Mouse (Mus musculus) neural tube, embryonic 13.5 days (tissue): Measurements from ENCODE around the gene Atad5. TPM values are rescaled to one million over a fixed set of nuclear protein-coding genes. Genes with fewer than 3 reads are reported as not detected.

Experiments
- ATAC-seq: fragments of 200-750 bp; cut with Nextera tagmentation; 2 replicates; pipeline ENCODE4 v1.8.0; 2017; ENCODE audit warnings: low read depth, mild to moderate bottlenecking, moderate TSS enrichment, moderate library complexity
- H3K27ac ChIP-seq: fragments of 300-500 bp; sonication (generic); replicated peaks from 2 replicates; pipeline ENCODE4 v1.5.1; 2015; ENCODE audit warnings: moderate library complexity, mild to moderate bottlenecking, inconsistent platforms
- H3K27me3 ChIP-seq: fragments of 300-500 bp; sonication (generic); 2 replicates; pipeline ENCODE4 v1.6.1; 2015; ENCODE audit warnings: mild to moderate bottlenecking, inconsistent platforms
- H3K36me3 ChIP-seq: fragments of 300-500 bp; sonication (generic); 2 replicates; pipeline ENCODE4 v1.6.1; 2015; ENCODE audit warnings: mild to moderate bottlenecking, inconsistent platforms
- H3K4me1 ChIP-seq: fragments of 300-500 bp; sonication (generic); replicated peaks from 2 replicates; pipeline ENCODE4 v1.6.1; 2015; ENCODE audit warnings: inconsistent platforms
- H3K4me2 ChIP-seq: fragments of 300-500 bp; sonication (generic); 2 replicates; pipeline ENCODE4 v1.6.1; 2015; ENCODE audit warnings: inconsistent platforms, mild to moderate bottlenecking, moderate library complexity
- H3K4me3 ChIP-seq: fragments of 300-500 bp; sonication (generic); 2 replicates; pipeline ENCODE4 v1.5.1; 2015; ENCODE audit warnings: mild to moderate bottlenecking, inconsistent platforms
- H3K9ac ChIP-seq: fragments of 300-500 bp; sonication (generic); 2 replicates; pipeline ENCODE4 v1.6.1; 2015; ENCODE audit warnings: moderate library complexity, mild to moderate bottlenecking, inconsistent platforms
- H3K9me3 ChIP-seq: fragments of 300-500 bp; sonication (generic); 2 replicates; pipeline ENCODE4 v1.6.1; 2016; ENCODE audit warnings: inconsistent platforms
- WGBS: fragments of 180-500 bp; shearing (Covaris S2); methylation state at CpG from one replicate; pipeline ENCODE4 v1.1.7; 2015; 5-methylcytosine and 5-hydroxymethylcytosine counted together
- polyA plus RNA-seq: library from polyadenylated mRNA; unstranded; fragments of >200 nt; fragmentation: Nextera tagmentation; extraction: Ambion mirVana; gene quantifications from 2 replicates; pipeline ENCODE4 v1.2.1, GENCODE M21; 2015

Gene Atad5
- polyA plus RNA-seq, 1 experiment from 2014 or later, result 4.7 TPM

DNA sequence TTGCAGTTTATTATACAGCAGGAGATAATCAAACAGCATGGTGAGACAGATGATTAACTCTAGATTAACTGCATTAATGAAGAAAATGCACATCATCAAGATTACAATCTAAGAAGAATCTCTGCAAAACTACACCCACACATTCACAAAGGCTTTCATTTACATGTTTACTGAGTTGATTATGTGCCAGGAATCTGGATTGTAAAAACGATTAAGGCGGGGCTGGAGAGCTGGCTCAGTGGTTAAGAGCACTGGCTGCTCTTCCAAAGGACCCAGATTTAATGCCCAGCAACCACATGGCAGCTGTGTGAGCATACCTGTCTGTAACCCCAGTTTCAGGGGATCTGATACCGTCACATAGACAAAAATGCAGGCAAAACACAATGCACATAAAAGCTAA is 19.4 kb upstream of the Atad5 start:
- Histone ChIP-seq H3K4me2 (no peak overlapping the region), H3K4me1 (no peaks in the 10 kb centered on the region), H3K27me3 (no peaks in the 10 kb centered on the region), H3K27ac (no peak overlapping the region), H3K9me3 (no peaks in the 10 kb centered on the region), H3K4me3 (no peak overlapping the region), H3K36me3 (no peaks in the 10 kb centered on the region), H3K9ac (no peak overlapping the region)
- WGBS, result 80% methylated on average over 3 of the region's 3 CpGs
- ATAC-seq, result no peak

DNA sequence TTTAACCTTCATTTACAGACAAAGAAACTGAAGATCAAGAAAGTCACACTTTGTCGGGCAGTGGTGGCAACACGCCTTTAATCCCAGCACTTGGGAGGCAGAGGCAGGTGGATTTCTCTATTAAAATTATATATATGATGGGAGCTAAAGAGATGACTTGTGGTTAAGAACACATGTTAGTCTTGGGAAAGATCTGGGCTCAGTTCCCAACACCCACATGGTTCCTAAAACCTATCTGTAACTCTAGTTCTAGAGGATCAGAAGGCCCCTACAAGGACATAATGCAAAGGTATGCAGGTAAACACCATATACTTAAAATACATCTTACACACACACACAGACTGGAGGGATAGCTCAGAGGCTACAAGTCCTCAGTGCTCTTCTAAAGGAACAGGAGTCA is 18.2 kb upstream of the Atad5 start:
- Histone ChIP-seq H3K4me1 (no peaks in the 10 kb centered on the region), H3K4me2 (no peak overlapping the region), H3K4me3 (no peak overlapping the region), H3K27me3 (no peaks in the 10 kb centered on the region), H3K27ac (no peak overlapping the region), H3K9me3 (no peaks in the 10 kb centered on the region), H3K9ac (no peak overlapping the region), H3K36me3 (no peaks in the 10 kb centered on the region)
- WGBS, result 96% methylated on average over 2 of the region's 2 CpGs
- no peak for ATAC-seq

DNA sequence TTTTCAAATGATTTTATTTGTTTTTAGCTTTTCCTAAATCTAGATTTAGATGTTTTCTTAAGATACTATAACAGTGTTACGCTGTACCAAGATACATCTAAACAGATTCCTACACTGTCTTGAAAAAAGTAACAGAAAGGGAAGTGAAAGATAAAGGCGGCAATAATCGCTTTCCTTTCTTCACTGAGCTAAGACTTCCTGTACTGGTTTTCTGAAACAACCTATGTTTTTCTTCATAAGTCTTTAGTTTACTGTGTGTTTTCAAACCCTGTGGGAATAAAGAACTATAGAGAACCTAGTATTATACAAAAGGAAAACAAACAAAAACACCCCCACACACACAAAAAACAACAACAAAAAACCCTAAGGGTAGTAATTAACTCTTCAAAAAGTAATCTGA is 16.8 kb upstream of the Atad5 start:
- Histone ChIP-seq H3K4me3 (no peak overlapping the region), H3K4me2 (no peak overlapping the region), H3K4me1 (no peaks in the 10 kb centered on the region), H3K9ac (no peak overlapping the region), H3K27ac (no peak overlapping the region), H3K27me3 (no peaks in the 10 kb centered on the region), H3K9me3 (no peaks in the 10 kb centered on the region), H3K36me3 (no peaks in the 10 kb centered on the region)
- WGBS, result 91% methylated on average over 3 of the region's 3 CpGs
- ATAC-seq, result no peak

DNA sequence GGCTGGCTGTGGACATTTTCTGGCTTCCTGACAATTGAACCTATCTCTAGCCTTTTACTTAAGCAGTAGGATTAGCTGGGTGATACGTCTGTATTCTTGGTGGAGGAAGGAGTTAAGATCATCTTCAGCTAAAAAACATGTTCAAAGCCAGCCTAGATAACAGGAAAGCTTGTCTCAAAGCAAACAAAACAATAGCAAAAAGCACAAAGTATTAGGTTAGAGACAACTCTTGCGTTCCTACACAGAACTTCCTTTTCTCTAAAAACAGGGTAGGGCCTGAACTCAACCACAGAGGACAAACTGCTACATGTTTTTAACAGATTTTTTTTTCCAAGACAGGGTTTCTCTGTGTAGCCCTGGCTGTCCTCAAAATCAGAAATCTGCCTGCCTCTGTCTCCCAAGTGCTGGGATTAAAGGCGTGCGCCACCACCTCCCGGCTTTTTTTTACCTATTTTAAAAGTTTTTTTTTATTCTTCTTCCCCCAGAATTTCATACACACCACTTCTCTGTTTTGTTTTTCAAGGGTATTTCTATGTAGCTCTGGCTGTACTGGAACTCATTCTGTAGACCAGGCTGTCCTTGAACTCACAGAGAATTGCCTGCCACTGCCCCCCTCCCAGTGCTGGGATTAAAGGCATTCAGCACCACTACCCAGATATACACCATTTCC is 13.5 kb upstream of the Atad5 start:
- no peaks in the 10 kb centered on the region for H3K27me3 ChIP-seq
- no peak overlapping the region for H3K9ac ChIP-seq
- H3K27ac ChIP-seq, result no peak overlapping the region
- no peaks in the 10 kb centered on the region for H3K9me3 ChIP-seq
- WGBS, result 88% methylated on average over 5 of the region's 5 CpGs
- no peaks in the 10 kb centered on the region for H3K36me3 ChIP-seq
- H3K4me2 ChIP-seq, result no peak overlapping the region
- peaks cover 9% of the 10 kb centered on the region for H3K4me1 ChIP-seq
- no peak for ATAC-seq
- H3K4me3 ChIP-seq, result no peak overlapping the region

DNA sequence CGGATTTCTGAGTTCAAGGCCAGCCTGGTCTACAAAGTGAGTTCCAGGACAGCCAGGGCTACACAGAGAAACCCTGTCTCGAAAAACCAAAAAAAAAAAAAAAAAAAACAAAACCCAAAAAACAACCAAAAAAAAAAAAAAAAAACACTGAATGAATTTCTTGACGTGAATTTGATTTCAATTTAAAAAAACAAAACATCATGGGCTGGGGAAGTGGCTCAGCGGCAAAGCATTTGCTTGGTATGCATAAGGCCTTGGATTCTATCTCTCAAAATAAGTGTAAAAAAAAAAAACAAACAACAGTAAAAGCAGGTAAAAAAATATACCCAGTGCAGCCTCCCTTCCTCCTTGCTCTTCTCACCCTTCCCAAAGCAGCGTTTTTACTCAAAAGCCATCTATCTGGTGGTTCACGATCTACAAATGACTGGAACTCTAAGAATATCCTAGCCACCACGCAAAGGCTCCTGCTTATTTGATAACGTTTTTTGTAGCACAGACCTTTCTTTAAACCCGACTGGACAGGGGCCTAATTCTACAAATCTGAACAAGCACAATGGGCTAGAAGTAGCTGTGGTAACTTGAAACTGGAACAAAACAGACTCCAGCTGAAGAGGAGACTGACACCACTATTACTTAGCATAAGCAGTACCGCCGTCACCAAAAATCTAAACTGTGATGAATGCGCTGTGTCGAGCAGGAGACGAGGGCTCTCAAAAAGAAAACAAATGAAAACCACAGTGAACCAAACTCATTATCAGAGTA is 11.2 kb upstream of the Atad5 start:
- Histone ChIP-seq H3K4me3 (no peak overlapping the region), H3K4me2 (no peak overlapping the region), H3K9me3 (no peaks in the 10 kb centered on the region), H3K27ac (no peak overlapping the region), H3K36me3 (no peaks in the 10 kb centered on the region), H3K9ac (no peak overlapping the region), H3K27me3 (no peaks in the 10 kb centered on the region), H3K4me1 (peaks cover 17% of the 10 kb centered on the region)
- ATAC-seq, result no peak
- 83% methylated on average over 14 of the region's 14 CpGs for WGBS

DNA sequence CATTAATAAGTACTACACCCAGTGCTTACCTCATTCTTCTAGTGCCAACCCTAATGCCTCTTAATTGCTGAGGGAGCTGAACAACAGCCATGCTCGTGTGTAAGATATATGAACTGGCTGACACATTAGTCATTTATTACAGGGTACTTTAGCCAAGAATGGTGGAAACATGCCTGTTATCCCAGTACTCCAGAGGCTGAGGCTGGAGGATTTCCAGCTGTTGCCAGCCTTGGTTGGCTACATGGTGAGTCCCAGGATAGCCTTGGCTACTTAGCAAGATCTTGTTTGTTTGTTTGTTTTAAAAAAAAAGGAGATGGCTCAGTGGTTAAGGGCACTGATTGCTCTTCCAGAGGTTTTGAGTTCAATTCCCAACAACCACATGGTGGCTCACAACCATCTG is 10.4 kb upstream of the Atad5 start:
- Histone ChIP-seq H3K27ac (no peak overlapping the region), H3K4me2 (no peak overlapping the region), H3K27me3 (no peaks in the 10 kb centered on the region), H3K4me3 (no peak overlapping the region), H3K4me1 (peaks cover 17% of the 10 kb centered on the region), H3K9me3 (no peaks in the 10 kb centered on the region), H3K36me3 (no peaks in the 10 kb centered on the region), H3K9ac (no peak overlapping the region)
- WGBS, result 15% methylated on average over 1 of the region's 1 CpGs
- no peak for ATAC-seq

DNA sequence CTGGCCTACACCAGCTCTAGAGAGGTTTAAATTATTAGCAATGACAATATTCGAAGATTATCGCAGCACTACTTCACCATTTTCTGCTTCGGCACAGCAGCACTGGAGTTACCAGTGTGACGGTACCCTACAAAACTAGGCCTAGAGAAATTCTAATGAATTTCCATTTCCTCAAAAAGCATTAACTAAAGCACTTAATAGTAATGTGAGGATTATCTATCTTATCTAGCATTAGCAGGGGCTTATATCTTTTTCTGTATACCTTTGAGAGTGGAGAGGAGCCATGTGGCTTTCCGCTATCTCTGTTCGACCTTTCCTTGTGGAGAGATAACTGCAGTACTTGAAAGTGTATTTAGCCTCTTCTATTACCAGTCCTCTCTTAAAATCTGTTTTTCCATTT is 9.4 kb upstream of the Atad5 start:
- Histone ChIP-seq H3K4me2 (peak overlapping the region; percentile 79), H3K9me3 (no peaks in the 10 kb centered on the region), H3K4me3 (peak overlapping the region; percentile 93), H3K4me1 (peaks cover 17% of the 10 kb centered on the region), H3K27ac (no peak overlapping the region), H3K9ac (peak overlapping the region; percentile 92), H3K36me3 (no peaks in the 10 kb centered on the region), H3K27me3 (no peaks in the 10 kb centered on the region)
- 71% methylated on average over 6 of the region's 6 CpGs for WGBS
- no peak for ATAC-seq

DNA sequence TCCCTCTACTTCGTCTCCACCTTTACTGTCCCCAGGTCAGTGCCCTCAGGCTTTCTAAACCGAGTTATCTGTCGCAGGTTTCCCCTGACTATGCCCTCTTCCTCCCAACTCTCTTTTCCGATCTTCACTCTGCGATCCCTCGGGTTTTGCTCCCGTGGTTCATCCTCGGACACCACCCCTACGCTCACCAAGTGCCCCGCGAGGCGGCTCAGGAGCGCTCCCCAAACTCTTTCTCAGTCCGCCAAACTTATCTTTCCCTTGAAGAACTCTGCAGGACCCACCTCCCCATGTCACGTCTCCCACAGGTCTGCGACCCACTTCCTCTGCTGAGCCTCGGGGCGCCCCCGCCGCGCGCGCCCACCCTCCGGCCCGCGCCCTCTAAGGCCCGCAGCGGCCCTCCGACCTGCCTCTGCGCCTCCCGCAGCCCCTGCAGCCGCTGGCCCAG is 8.8 kb upstream of the Atad5 start:
- Histone ChIP-seq H3K4me1 (peaks cover 17% of the 10 kb centered on the region), H3K27ac (peak overlapping the region; percentile 88), H3K9ac (peak overlapping the region; percentile 92), H3K27me3 (no peaks in the 10 kb centered on the region), H3K4me3 (peak overlapping the region; percentile 93), H3K36me3 (no peaks in the 10 kb centered on the region), H3K9me3 (no peaks in the 10 kb centered on the region), H3K4me2 (peak overlapping the region; percentile 79)
- WGBS, result under 1% methylated on average over 21 of the region's 32 CpGs
- ATAC-seq, result peak; percentile 51

DNA sequence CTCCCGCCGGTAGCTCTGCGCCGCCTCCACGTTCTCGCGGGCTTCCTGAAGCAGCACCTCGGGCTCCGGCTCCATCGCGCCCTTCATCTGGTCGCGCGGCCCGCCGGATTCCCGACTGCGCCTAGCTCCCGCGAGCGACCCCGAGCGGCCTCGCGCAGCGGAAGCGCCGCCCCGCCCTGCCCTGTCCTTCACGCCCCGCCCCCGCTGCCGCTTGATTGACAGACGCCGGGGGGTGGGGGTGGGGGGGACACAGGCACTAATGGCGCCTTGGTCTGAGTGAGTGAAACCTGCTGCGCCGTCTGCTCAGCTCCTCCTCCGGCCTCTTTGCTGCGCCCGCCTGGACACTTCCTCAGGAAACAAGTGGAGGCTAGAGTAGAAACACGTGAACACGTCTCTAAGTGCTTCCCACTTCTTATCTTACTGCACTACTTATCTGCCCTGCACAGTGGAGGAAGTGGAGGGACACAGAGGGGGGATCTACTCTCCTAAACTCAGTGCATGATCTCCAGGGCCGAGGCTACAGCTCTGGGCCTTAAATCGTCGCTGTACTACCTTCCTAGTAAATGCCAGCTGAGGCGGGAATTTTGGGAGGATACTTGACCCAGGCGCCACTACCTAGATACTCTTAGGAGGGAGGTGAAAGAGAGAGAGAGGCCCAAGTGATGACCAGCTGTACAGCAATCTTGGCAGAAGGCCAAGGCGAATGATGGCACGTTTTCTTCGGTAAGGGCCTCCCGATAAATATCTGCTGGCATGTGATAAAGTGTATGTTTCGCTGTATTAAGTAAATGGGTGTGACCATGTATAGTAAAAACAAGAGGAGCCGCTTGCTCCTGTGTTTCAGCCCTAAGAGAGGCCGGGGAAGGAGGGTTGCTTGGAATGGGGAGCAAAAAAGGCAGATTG is 8.1 kb upstream of the Atad5 start, which contains the start of gene Crlf3:
Gene Crlf3 (minus strand): TSS at position 166 of the 903 bp plus-strand sequence.
- Histone ChIP-seq H3K4me2 (peak within 1 kb of the TSS; percentile 79), H3K9ac (peak within 1 kb of the TSS; percentile 92), H3K9me3 (no peaks in the 10 kb centered on the region), H3K4me1 (peaks cover 17% of the 10 kb centered on the region), H3K4me3 (peak within 1 kb of the TSS; percentile 93), H3K27me3 (no peaks in the 10 kb centered on the region), H3K36me3 (no peaks in the 10 kb centered on the region), H3K27ac (peak within 1 kb of the TSS; percentile 88)
- 6% methylated on average over 55 of the region's 55 CpGs for WGBS
- peak; percentile 95 for ATAC-seq

DNA sequence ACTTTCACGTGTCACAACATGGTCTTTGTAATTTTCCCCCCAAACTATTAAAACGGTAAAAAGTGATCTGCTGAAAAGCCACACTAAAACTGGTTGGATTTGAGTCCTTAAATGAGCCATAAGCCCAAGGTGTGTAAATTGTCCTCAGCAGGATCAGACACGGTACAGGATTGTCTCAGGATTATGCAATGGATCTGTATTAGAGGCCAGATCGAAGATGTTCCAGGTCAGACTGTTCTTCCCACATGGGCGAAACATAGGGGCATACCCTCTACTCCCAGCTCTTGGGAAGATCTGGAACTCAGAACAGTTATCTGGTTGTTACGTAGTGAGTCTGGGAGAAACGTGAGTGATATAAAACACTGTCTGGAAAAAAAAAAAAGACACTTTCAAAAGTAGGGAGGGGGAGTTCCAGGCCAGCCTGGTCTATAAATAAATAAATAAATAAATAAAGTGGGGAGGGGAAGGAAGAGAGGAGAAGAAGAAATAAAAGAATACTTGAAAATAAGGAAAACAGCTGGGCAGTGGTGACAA is 7.3 kb upstream of the Atad5 start:
- Histone ChIP-seq H3K4me1 (peaks cover 17% of the 10 kb centered on the region), H3K9ac (peak overlapping the region; percentile 92; the same call in 1 of the 2 replicates), H3K27ac (no peak overlapping the region), H3K36me3 (no peaks in the 10 kb centered on the region), H3K27me3 (no peaks in the 10 kb centered on the region), H3K4me2 (peak overlapping the region; percentile 79), H3K4me3 (no peak overlapping the region), H3K9me3 (no peaks in the 10 kb centered on the region)
- WGBS, result 86% methylated on average over 7 of the region's 7 CpGs
- no peak for ATAC-seq

DNA sequence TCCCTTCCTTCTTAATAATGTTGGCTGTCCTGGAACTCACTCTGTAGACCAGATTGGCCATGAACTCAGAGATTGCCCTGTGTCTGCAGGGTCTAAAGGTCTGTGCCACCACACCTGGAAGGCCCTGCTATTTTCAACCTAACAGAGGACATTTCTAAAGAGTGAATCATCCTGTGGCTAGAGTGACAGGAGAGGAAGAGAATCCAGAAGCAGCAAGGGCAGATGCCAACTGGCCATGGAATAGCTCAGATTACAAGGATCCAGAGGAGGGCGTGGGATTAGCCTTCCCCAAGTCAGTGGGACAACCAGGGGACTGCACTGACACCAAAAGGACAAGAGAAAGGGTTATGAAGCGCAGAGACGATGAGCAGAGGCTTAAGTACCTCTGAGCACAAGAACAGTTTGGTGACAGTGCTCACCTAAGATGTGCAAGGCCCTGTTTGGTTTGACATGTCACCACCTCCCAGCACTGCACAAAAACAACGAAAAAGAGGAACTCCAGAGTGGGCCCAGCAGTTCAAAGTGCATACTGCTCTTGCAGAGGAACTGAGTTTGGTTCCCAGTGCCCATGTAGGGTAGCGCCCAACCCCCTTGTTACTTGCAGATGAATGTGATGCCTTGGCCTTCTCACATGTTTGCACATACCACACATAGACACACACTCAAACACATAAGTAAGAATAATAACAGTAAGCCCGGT is 3.7 kb upstream of the Atad5 start:
- 82% methylated on average over 6 of the region's 6 CpGs for WGBS
- no peak for ATAC-seq
- H3K4me1 ChIP-seq, result peaks cover 23% of the 10 kb centered on the region
- no peaks in the 10 kb centered on the region for H3K36me3 ChIP-seq
- H3K4me2 ChIP-seq, result no peak overlapping the region
- no peak overlapping the region for H3K9ac ChIP-seq
- no peaks in the 10 kb centered on the region for H3K9me3 ChIP-seq
- H3K27me3 ChIP-seq, result no peaks in the 10 kb centered on the region
- H3K27ac ChIP-seq, result no peak overlapping the region
- no peak overlapping the region for H3K4me3 ChIP-seq
